Comparison of ENCODE assay signal across 8 mouse cellular contexts in the genomic region with DNA sequence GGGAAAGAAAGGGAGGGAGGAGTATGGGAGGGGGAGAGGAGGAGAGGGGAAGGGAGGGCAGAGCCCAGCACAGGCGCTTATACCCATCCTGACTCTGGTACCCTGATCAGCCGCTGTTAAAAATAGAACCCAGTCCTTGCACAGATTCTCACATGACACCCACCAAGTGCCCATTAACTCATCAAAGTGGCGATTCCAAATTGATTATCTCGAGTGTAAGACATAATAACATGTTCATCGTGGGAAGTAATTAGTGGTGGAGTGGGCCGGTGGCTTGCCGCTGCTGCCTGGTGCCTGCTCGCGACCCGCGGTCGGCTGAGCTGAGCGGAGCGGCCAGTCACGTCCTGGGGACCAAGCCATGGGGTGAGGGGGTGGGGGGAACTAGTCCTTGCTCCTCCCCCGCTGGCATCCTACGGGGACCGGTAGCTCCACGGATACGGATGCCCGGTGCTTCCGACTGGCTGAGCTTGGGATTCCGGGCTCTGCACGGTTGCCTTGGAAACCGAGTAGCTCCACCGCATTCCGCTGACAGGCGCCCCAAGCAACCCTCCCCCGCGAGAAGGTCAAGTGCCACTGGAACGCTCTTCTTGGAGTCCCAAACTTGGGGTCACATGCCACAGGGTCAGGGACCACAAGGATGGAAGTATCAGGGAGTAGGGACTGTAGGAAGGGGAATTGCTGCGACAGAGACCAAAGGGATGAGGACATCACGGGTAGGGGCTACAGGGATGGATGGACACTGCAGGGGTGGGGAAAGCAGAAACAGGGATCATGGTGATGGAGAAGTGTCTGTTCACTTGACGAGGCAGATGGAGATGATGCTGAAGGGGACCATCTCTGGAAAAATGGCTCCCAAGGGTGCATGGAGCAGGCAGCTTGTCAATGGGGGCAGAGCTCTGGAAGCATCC.
DNase-seq lines count a peak whose midpoint lies in the region; ATAC-seq and TF ChIP-seq lines count a peak whose summit lies in the region.

No protein-coding gene starts in this region.

- peak overlapping the region; percentile 49; the same call in 1 of the 2 replicates for H3K4me2 ChIP-seq in lung, embryonic 14.5 days
- peak overlapping the region; percentile 79 for H3K4me2 ChIP-seq in embryonic facial prominence, embryonic 11.5 days (ENCODE audit: low read depth, low read length)
- H3K4me2 ChIP-seq in hindbrain, postnatal 0 days (ENCODE audit: low read depth, low read length): peak overlapping the region; percentile 66
- peak overlapping the region; percentile 69 for H3K4me2 ChIP-seq in limb, embryonic 11.5 days (ENCODE audit: low read depth, severe bottlenecking)

- H3K27me3 ChIP-seq in lung, embryonic 14.5 days (ENCODE audit: insufficient read depth, low read length): peaks cover 34% of the 10 kb centered on the region
- no peaks in the 10 kb centered on the region; the same call in 1 of the 2 replicates for H3K27me3 ChIP-seq in embryonic facial prominence, embryonic 11.5 days (ENCODE audit: control insufficient read depth, insufficient read depth, low read length)
- no peaks in the 10 kb centered on the region for H3K27me3 ChIP-seq in hindbrain, postnatal 0 days (ENCODE audit: insufficient read depth, low read length)
- peaks cover 31% of the 10 kb centered on the region for H3K27me3 ChIP-seq in limb, embryonic 11.5 days (ENCODE audit: control insufficient read depth, insufficient read depth, low read length)

- no peaks in the 10 kb centered on the region for H3K9me3 ChIP-seq in lung, embryonic 14.5 days (ENCODE audit: low read depth, low read length)
- no peaks in the 10 kb centered on the region for H3K9me3 ChIP-seq in embryonic facial prominence, embryonic 11.5 days (replicated peaks; ENCODE audit: control insufficient read depth, low read length)
- no peaks in the 10 kb centered on the region for H3K9me3 ChIP-seq in hindbrain, postnatal 0 days (ENCODE audit: low read length)
- H3K9me3 ChIP-seq in limb, embryonic 11.5 days (ENCODE audit: control insufficient read depth, low read length): no peaks in the 10 kb centered on the region

- peak overlapping the region; percentile 4; the same call in 1 of the 2 replicates for H3K4me3 ChIP-seq in lung, embryonic 14.5 days (ENCODE audit: low read depth, low read length)
- H3K4me3 ChIP-seq in embryonic facial prominence, embryonic 11.5 days (ENCODE audit: low read depth, low read length): peak overlapping the region; percentile 31
- H3K4me3 ChIP-seq in hindbrain, postnatal 0 days (ENCODE audit: low read length): peak overlapping the region; percentile 31
- H3K4me3 ChIP-seq in limb, embryonic 11.5 days (ENCODE audit: low read depth, low read length): peak overlapping the region; percentile 30

- peak; percentile 21; the same call in 1 of the 2 replicates for ATAC-seq in lung, embryonic 14.5 days (ENCODE audit: insufficient read depth)
- 0 out of 2 replicates have a peak, but pooled peaks have one; percentile 14 for ATAC-seq in embryonic facial prominence, embryonic 11.5 days (replicated peaks; ENCODE audit: insufficient number of reproducible peaks, low FRiP score, low TSS enrichment, low read depth)
- ATAC-seq in hindbrain, postnatal 0 days: peak; percentile 70
- 0 out of 2 replicates have a peak, but pooled peaks have one; percentile 53 for ATAC-seq in limb, embryonic 11.5 days (ENCODE audit: insufficient number of reproducible peaks, low FRiP score, low TSS enrichment, low read depth)
- no peak for ATAC-seq in monocyte, adult 5-6 weeks (replicated peaks; ENCODE audit: insufficient number of reproducible peaks, low FRiP score, low TSS enrichment, poor library complexity, severe bottlenecking)

- H3K9ac ChIP-seq in lung, embryonic 14.5 days: peak overlapping the region; percentile 3; the same call in 1 of the 2 replicates
- H3K9ac ChIP-seq in embryonic facial prominence, embryonic 11.5 days (replicated peaks; ENCODE audit: low read length): peak overlapping the region; percentile 48
- H3K9ac ChIP-seq in hindbrain, postnatal 0 days (replicated peaks; ENCODE audit: low read length): peak overlapping the region; percentile 37; the same call in 1 of the 2 replicates
- H3K9ac ChIP-seq in limb, embryonic 11.5 days (ENCODE audit: low read length): peak overlapping the region; percentile 27; the same call in 1 of the 2 replicates

- peak; percentile 64 for DNase-seq in lung, embryonic 14.5 days
- DNase-seq in lung, postnatal 25 days (ENCODE audit: low spot score): no peak
- peak; percentile 63 for DNase-seq in embryonic facial prominence, embryonic 11.5 days (ENCODE audit: low spot score)
- DNase-seq in hindbrain, postnatal 0 days (ENCODE audit: low spot score): peak; percentile 82
- DNase-seq in limb, embryonic 11.5 days (ENCODE audit: low spot score): peak; percentile 64
- DNase-seq in right cerebral cortex, postnatal 25 days: peak; percentile 80
- no peak for DNase-seq in thymus, postnatal 36 days

- H3K27ac ChIP-seq in lung, embryonic 14.5 days (ENCODE audit: low read depth): no peak overlapping the region
- H3K27ac ChIP-seq in embryonic facial prominence, embryonic 11.5 days (replicated peaks; ENCODE audit: low read depth, low read length): no peak overlapping the region
- peak overlapping the region; percentile 49 for H3K27ac ChIP-seq in hindbrain, postnatal 0 days
- H3K27ac ChIP-seq in limb, embryonic 11.5 days (replicated peaks; ENCODE audit: low read depth, low read length): no peak overlapping the region

- H3K36me3 ChIP-seq in lung, embryonic 14.5 days (ENCODE audit: insufficient read depth): no peaks in the 10 kb centered on the region
- H3K36me3 ChIP-seq in embryonic facial prominence, embryonic 11.5 days (replicated peaks; ENCODE audit: control insufficient read depth, insufficient read depth, low read depth, low read length): no peaks in the 10 kb centered on the region
- H3K36me3 ChIP-seq in hindbrain, postnatal 0 days (ENCODE audit: insufficient read depth, low read length): no peaks in the 10 kb centered on the region
- H3K36me3 ChIP-seq in limb, embryonic 11.5 days (ENCODE audit: control insufficient read depth, insufficient read depth, low read length): no peaks in the 10 kb centered on the region

- H3K4me1 ChIP-seq in lung, embryonic 14.5 days (ENCODE audit: insufficient read depth): peaks cover 9% of the 10 kb centered on the region
- no peaks in the 10 kb centered on the region; the same call in 1 of the 2 replicates for H3K4me1 ChIP-seq in embryonic facial prominence, embryonic 11.5 days (ENCODE audit: control insufficient read depth, insufficient read depth, low read length)
- peaks cover 19% of the 10 kb centered on the region for H3K4me1 ChIP-seq in hindbrain, postnatal 0 days (ENCODE audit: insufficient read depth, low read length)
- peaks cover 24% of the 10 kb centered on the region for H3K4me1 ChIP-seq in limb, embryonic 11.5 days (ENCODE audit: control insufficient read depth, insufficient read depth, low read length)

- 1% methylated on average over 34 of the region's 34 CpGs for WGBS in lung, embryonic 14.5 days
- WGBS in embryonic facial prominence, embryonic 11.5 days: under 1% methylated on average over 34 of the region's 34 CpGs
- 1% methylated on average over 34 of the region's 34 CpGs for WGBS in hindbrain, postnatal 0 days
- 2% methylated on average over 34 of the region's 34 CpGs for WGBS in limb, embryonic 11.5 days

- no peak for TF ChIP-seq CTCF in lung, embryonic 14.5 days (IDR thresholded peaks at IDR 0.05; ENCODE audit: low read depth)
- TF ChIP-seq CTCF in hindbrain, postnatal 0 days (IDR thresholded peaks at IDR 0.05; ENCODE audit: low read depth): no peak

Comparison
In these comparisons a context has a peak if more than half of its experiments do, and no peak if none do; other contexts are left out.
1. DNase-seq: peak in lung, embryonic 14.5 days (single experiment), embryonic facial prominence, embryonic 11.5 days (single experiment), hindbrain, postnatal 0 days (single experiment), limb, embryonic 11.5 days (single experiment) and right cerebral cortex, postnatal 25 days (single experiment); none in lung, postnatal 25 days (single experiment) and thymus, postnatal 36 days (0 of 2).
2. Peak in every context shown above with its lines, with median percentiles within 50 percentile points of each other: H3K4me2 ChIP-seq, H3K4me3 ChIP-seq and H3K9ac ChIP-seq.